Mouse (Mus musculus): ENCODE measurements around the gene Crlf1. TPM values are rescaled to one million over a fixed set of nuclear protein-coding genes. Genes with fewer than 3 reads are reported as not detected.

Crlf1 gene
- polyA plus RNA-seq, 1 experiment, result 2.1 TPM

GRCm38 (mm10) chr8:70528182-70528797 lies 35.3 kb downstream of the Crlf1 start:
- TF ChIP-seq POLR2A (IDR thresholded peaks at IDR 0.05; ENCODE audit: extremely low read depth, insufficient read depth, low read length) (no peak), CTCF (IDR thresholded peaks at IDR 0.05; ENCODE audit: extremely low read depth, insufficient read depth, low read length) (no peak)
- H3K27ac ChIP-seq (ENCODE audit: insufficient read depth, low read length), result peak overlapping the region; percentile 69; the same call in 1 of the 2 replicates
- H3K4me3 ChIP-seq (ENCODE audit: insufficient read depth, low read length), result peak overlapping the region; percentile 57
- H3K4me1 ChIP-seq (ENCODE audit: control insufficient read depth, insufficient read depth, low read length), result peaks cover 7% of the 10 kb centered on the region; the same call in 1 of the 2 replicates

- H3K4me1 ChIP-seq (ENCODE audit: control insufficient read depth, insufficient read depth, low read length), result peaks cover 7% of the 10 kb centered on the region; the same call in 1 of the 2 replicates
Observed at GRCm38 (mm10) chr8:70529299-70529698, 36.3 kb downstream of the Crlf1 start.

GRCm38 (mm10) chr8:70529741-70530161 lies 36.8 kb downstream of the Crlf1 start:
- H3K27ac ChIP-seq (ENCODE audit: insufficient read depth, low read length), result no peak overlapping the region
- H3K4me1 ChIP-seq (ENCODE audit: control insufficient read depth, insufficient read depth, low read length), result peaks cover 7% of the 10 kb centered on the region; the same call in 1 of the 2 replicates
- no peak overlapping the region for H3K4me3 ChIP-seq (ENCODE audit: insufficient read depth, low read length)
- no peak for TF ChIP-seq CTCF (IDR thresholded peaks at IDR 0.05; ENCODE audit: extremely low read depth, insufficient read depth, low read length)
- TF ChIP-seq POLR2A (IDR thresholded peaks at IDR 0.05; ENCODE audit: extremely low read depth, insufficient read depth, low read length), result no peak

More at GRCm38 (mm10) chr8:70529299-70529698, 36.3 kb downstream of the Crlf1 start:
- no peak for TF ChIP-seq CTCF (IDR thresholded peaks at IDR 0.05; ENCODE audit: extremely low read depth, insufficient read depth, low read length)
- no peak for TF ChIP-seq POLR2A (IDR thresholded peaks at IDR 0.05; ENCODE audit: extremely low read depth, insufficient read depth, low read length)
- Histone ChIP-seq H3K4me3 (ENCODE audit: insufficient read depth, low read length) (no peak overlapping the region), H3K27ac (ENCODE audit: insufficient read depth, low read length) (no peak overlapping the region)

GRCm38 (mm10) chr8:70530314-70530713 lies 37.4 kb downstream of the Crlf1 start:
- peaks cover 7% of the 10 kb centered on the region; the same call in 1 of the 2 replicates for H3K4me1 ChIP-seq (ENCODE audit: control insufficient read depth, insufficient read depth, low read length)
- no peak overlapping the region for H3K4me3 ChIP-seq (ENCODE audit: insufficient read depth, low read length)
- H3K27ac ChIP-seq (ENCODE audit: insufficient read depth, low read length), result no peak overlapping the region
- TF ChIP-seq CTCF (IDR thresholded peaks at IDR 0.05; ENCODE audit: extremely low read depth, insufficient read depth, low read length) (no peak), POLR2A (IDR thresholded peaks at IDR 0.05; ENCODE audit: extremely low read depth, insufficient read depth, low read length) (no peak)

GRCm38 (mm10) chr8:70534281-70534680 lies 41.3 kb downstream of the Crlf1 start:
- no peak overlapping the region for H3K4me3 ChIP-seq (ENCODE audit: insufficient read depth, low read length)
- TF ChIP-seq CTCF (IDR thresholded peaks at IDR 0.05; ENCODE audit: extremely low read depth, insufficient read depth, low read length) (no peak), POLR2A (IDR thresholded peaks at IDR 0.05; ENCODE audit: extremely low read depth, insufficient read depth, low read length) (no peak)
- H3K27ac ChIP-seq (ENCODE audit: insufficient read depth, low read length), result no peak overlapping the region

GRCm38 (mm10) chr8:70535221-70535620 lies 42.3 kb downstream of the Crlf1 start:
- H3K4me1 ChIP-seq (ENCODE audit: control insufficient read depth, insufficient read depth, low read length), result no peaks in the 10 kb centered on the region
- no peak overlapping the region for H3K27ac ChIP-seq (ENCODE audit: insufficient read depth, low read length)
- TF ChIP-seq POLR2A (IDR thresholded peaks at IDR 0.05; ENCODE audit: extremely low read depth, insufficient read depth, low read length), result no peak
- TF ChIP-seq CTCF (IDR thresholded peaks at IDR 0.05; ENCODE audit: extremely low read depth, insufficient read depth, low read length), result no peak

More at GRCm38 (mm10) chr8:70534281-70534680, 41.3 kb downstream of the Crlf1 start:
- peaks cover 2% of the 10 kb centered on the region; the same call in 1 of the 2 replicates for H3K4me1 ChIP-seq (ENCODE audit: control insufficient read depth, insufficient read depth, low read length)

GRCm38 (mm10) chr8:70535701-70536100 lies 42.7 kb downstream of the Crlf1 start:
- no peaks in the 10 kb centered on the region for H3K4me1 ChIP-seq (ENCODE audit: control insufficient read depth, insufficient read depth, low read length)
- H3K27ac ChIP-seq (ENCODE audit: insufficient read depth, low read length), result no peak overlapping the region
- TF ChIP-seq POLR2A (IDR thresholded peaks at IDR 0.05; ENCODE audit: extremely low read depth, insufficient read depth, low read length) (no peak), CTCF (IDR thresholded peaks at IDR 0.05; ENCODE audit: extremely low read depth, insufficient read depth, low read length) (no peak)
- no peak overlapping the region for H3K4me3 ChIP-seq (ENCODE audit: insufficient read depth, low read length)

More at GRCm38 (mm10) chr8:70535221-70535620, 42.3 kb downstream of the Crlf1 start:
- no peak overlapping the region for H3K4me3 ChIP-seq (ENCODE audit: insufficient read depth, low read length)

- Histone ChIP-seq H3K27ac (ENCODE audit: insufficient read depth, low read length) (no peak overlapping the region), H3K4me1 (ENCODE audit: control insufficient read depth, insufficient read depth, low read length) (peaks cover 3% of the 10 kb centered on the region; the same call in 1 of the 2 replicates), H3K4me3 (ENCODE audit: insufficient read depth, low read length) (peak overlapping the region; percentile 43)
- TF ChIP-seq CTCF (IDR thresholded peaks at IDR 0.05; ENCODE audit: extremely low read depth, insufficient read depth, low read length) (no peak), POLR2A (IDR thresholded peaks at IDR 0.05; ENCODE audit: extremely low read depth, insufficient read depth, low read length) (no peak)
Observed at GRCm38 (mm10) chr8:70538024-70538579, 45.1 kb downstream of the Crlf1 start.

- TF ChIP-seq POLR2A (IDR thresholded peaks at IDR 0.05; ENCODE audit: extremely low read depth, insufficient read depth, low read length) (no peak), CTCF (IDR thresholded peaks at IDR 0.05; ENCODE audit: extremely low read depth, insufficient read depth, low read length) (no peak)
- H3K27ac ChIP-seq (ENCODE audit: insufficient read depth, low read length), result peak overlapping the region; percentile 58
- H3K4me1 ChIP-seq (ENCODE audit: control insufficient read depth, insufficient read depth, low read length), result peaks cover 3% of the 10 kb centered on the region; the same call in 1 of the 2 replicates
- H3K4me3 ChIP-seq (ENCODE audit: insufficient read depth, low read length), result peak overlapping the region; percentile 43
Observed at GRCm38 (mm10) chr8:70538633-70539076, 45.7 kb downstream of the Crlf1 start.
